Mouse (Mus musculus): ENCODE data around the gene Olfr1465.

Olfr1465 gene

GRCm38 (mm10) chr19:13315441-13315840 lies at the start of gene Olfr1465:
TSS of gene Olfr1465 (minus strand) at chr19:13315541.
- DNase-seq (ENCODE audit: low spot score): no peak

- DNase-seq (ENCODE audit: low spot score): no peak
Measured at GRCm38 (mm10) chr19:13361936-13362335, 46.6 kb upstream of the Olfr1465 start, which contains the start of gene Olfr1467. TSS of gene Olfr1467 (plus strand) at chr19:13362236.

- DNase-seq (ENCODE audit: low spot score): no peak
Measured at GRCm38 (mm10) chr19:13338562-13338961, 23.2 kb upstream of the Olfr1465 start, which contains the start of gene Olfr1466. TSS of gene Olfr1466 (plus strand) at chr19:13338862.
